Mouse (Mus musculus) kidney, adult 2 months (tissue): ENCODE results near the gene Ap1b1. TPM values are rescaled to one million over a fixed set of nuclear protein-coding genes. Genes with fewer than 3 reads are reported as not detected.

Source experiments
- DNase-seq: peaks from one replicate; pipeline ENCODE4 v3.0.0; 2021
- H3K27ac ChIP-seq: fragments of 200-500 bp; 2 replicates; pipeline ENCODE4 v1.5.1; 2012; ENCODE audit warnings: low read depth, low read length, control low read depth, inconsistent platforms; ENCODE audit not compliant: insufficient read depth
- H3K27me3 ChIP-seq: fragments of 200-500 bp; replicated peaks from 2 replicates; pipeline ENCODE4 v1.6.1; 2012; ENCODE audit warnings: mild to moderate bottlenecking, moderate library complexity, low read length, inconsistent platforms; ENCODE audit not compliant: control insufficient read depth, insufficient read depth
- H3K36me3 ChIP-seq: fragments of 200-500 bp; 2 replicates; pipeline ENCODE4 v1.6.1; 2012; ENCODE audit warnings: mild to moderate bottlenecking, moderate library complexity, low read length, inconsistent platforms; ENCODE audit not compliant: control insufficient read depth, insufficient read depth
- H3K4me1 ChIP-seq: fragments of 200-500 bp; 2 replicates; pipeline ENCODE4 v1.6.1; 2011; ENCODE audit warnings: low read length; ENCODE audit not compliant: control insufficient read depth, insufficient read depth
- H3K4me3 ChIP-seq: fragments of 200-500 bp; 2 replicates; pipeline ENCODE4 v1.5.1; 2011; ENCODE audit warnings: mild to moderate bottlenecking, low read depth, low read length, control low read depth; ENCODE audit not compliant: insufficient read depth
- CTCF ChIP-seq: fragments of 200-500 bp; conservative IDR thresholded peaks from 2 replicates; pipeline ENCODE4 v1.5.1; 2011; ENCODE audit warnings: low read depth, mild to moderate bottlenecking, control low read depth, low read length, moderate library complexity, mixed read lengths; ENCODE audit not compliant: insufficient read depth, insufficient read length
- POLR2A ChIP-seq: fragments of 200-500 bp; IDR thresholded peaks from one replicate; pipeline ENCODE4 v1.6.1; 2011; ENCODE audit warnings: low read depth, low read length, control low read depth
- WGBS: fragments of 180-500 bp; shearing (Covaris S2); methylation state at CpG from one replicate; pipeline ENCODE4 v1.1.7; 2018; 5-methylcytosine and 5-hydroxymethylcytosine counted together
- polyA plus RNA-seq: library from polyadenylated mRNA; depleted of rRNA; stranded (reverse); fragments of >200 nt; gene quantifications from 2 replicates; pipeline ENCODE4 v1.2.3, GENCODE M21; 2012

Ap1b1 gene
- polyA plus RNA-seq, 1 experiment, result 110 TPM

- no peak for TF ChIP-seq POLR2A
- Histone ChIP-seq H3K4me1 (no peaks in the 10 kb centered on the region), H3K36me3 (no peaks in the 10 kb centered on the region), H3K27me3 (no peaks in the 10 kb centered on the region), H3K27ac (no peak overlapping the region), H3K4me3 (no peak overlapping the region)
- 86% methylated on average over 10 of the region's 10 CpGs for WGBS
- no peak for DNase-seq
Observed at GRCm38 (mm10) chr11:5051629-5052028, 65.0 kb downstream of the Ap1b1 start.

- H3K4me3 ChIP-seq, result no peak overlapping the region
- H3K4me1 ChIP-seq, result no peaks in the 10 kb centered on the region
- no peaks in the 10 kb centered on the region for H3K36me3 ChIP-seq
- no peaks in the 10 kb centered on the region for H3K27me3 ChIP-seq
- DNase-seq, result no peak
- no peak overlapping the region for H3K27ac ChIP-seq
- WGBS, result 81% methylated on average over 10 of the region's 10 CpGs
- TF ChIP-seq CTCF (no peak), POLR2A (no peak)
Observed at GRCm38 (mm10) chr11:5052200-5052854, 65.7 kb downstream of the Ap1b1 start.

GRCm38 (mm10) chr11:5054151-5054550, 67.5 kb downstream of the Ap1b1 start:
- no peak for DNase-seq
- TF ChIP-seq POLR2A, result no peak
- no peak for TF ChIP-seq CTCF
- WGBS, result 87% methylated on average over 14 of the region's 14 CpGs
- Histone ChIP-seq H3K27me3 (no peaks in the 10 kb centered on the region), H3K27ac (no peak overlapping the region), H3K36me3 (no peaks in the 10 kb centered on the region), H3K4me1 (peaks cover 2% of the 10 kb centered on the region; the same call in 1 of the 2 replicates), H3K4me3 (no peak overlapping the region)

GRCm38 (mm10) chr11:5054874-5055273, 68.2 kb downstream of the Ap1b1 start:
- TF ChIP-seq CTCF (no peak), POLR2A (no peak)
- H3K27ac ChIP-seq, result no peak overlapping the region
- H3K27me3 ChIP-seq, result no peaks in the 10 kb centered on the region
- H3K4me1 ChIP-seq, result peaks cover 2% of the 10 kb centered on the region; the same call in 1 of the 2 replicates
- 62% methylated on average over 6 of the region's 6 CpGs for WGBS
- peak; percentile 71 for DNase-seq
- H3K4me3 ChIP-seq, result no peak overlapping the region
- no peaks in the 10 kb centered on the region for H3K36me3 ChIP-seq

GRCm38 (mm10) chr11:5055945-5056938, 69.6 kb downstream of the Ap1b1 start:
- 79% methylated on average over 23 of the region's 23 CpGs for WGBS
- DNase-seq, result no peak
- H3K27ac ChIP-seq, result no peak overlapping the region
- no peak overlapping the region for H3K4me3 ChIP-seq
- H3K27me3 ChIP-seq, result no peaks in the 10 kb centered on the region
- no peaks in the 10 kb centered on the region for H3K36me3 ChIP-seq
- H3K4me1 ChIP-seq, result peaks cover 2% of the 10 kb centered on the region; the same call in 1 of the 2 replicates
- TF ChIP-seq POLR2A, result no peak
- no peak for TF ChIP-seq CTCF

- Histone ChIP-seq H3K36me3 (no peaks in the 10 kb centered on the region), H3K4me3 (no peak overlapping the region), H3K27ac (no peak overlapping the region), H3K27me3 (no peaks in the 10 kb centered on the region), H3K4me1 (peaks cover 3% of the 10 kb centered on the region; the same call in 1 of the 2 replicates)
- WGBS, result 80% methylated on average over 8 of the region's 8 CpGs
- TF ChIP-seq CTCF (no peak), POLR2A (no peak)
- DNase-seq, result no peak
Observed at GRCm38 (mm10) chr11:5057064-5057463, 70.4 kb downstream of the Ap1b1 start.

- no peaks in the 10 kb centered on the region for H3K36me3 ChIP-seq
- TF ChIP-seq CTCF (no peak), POLR2A (no peak)
- DNase-seq, result no peak
- no peaks in the 10 kb centered on the region for H3K27me3 ChIP-seq
- 37% methylated on average over 8 of the region's 8 CpGs for WGBS
- H3K4me3 ChIP-seq, result peak overlapping the region; percentile 57; the same call in 1 of the 2 replicates
- H3K27ac ChIP-seq, result no peak overlapping the region
- H3K4me1 ChIP-seq, result peaks cover 6% of the 10 kb centered on the region; the same call in 1 of the 2 replicates
Observed at GRCm38 (mm10) chr11:5057541-5057855, 70.9 kb downstream of the Ap1b1 start.
